ENCODE assay signal across 17 mouse cellular contexts in the genomic region with DNA sequence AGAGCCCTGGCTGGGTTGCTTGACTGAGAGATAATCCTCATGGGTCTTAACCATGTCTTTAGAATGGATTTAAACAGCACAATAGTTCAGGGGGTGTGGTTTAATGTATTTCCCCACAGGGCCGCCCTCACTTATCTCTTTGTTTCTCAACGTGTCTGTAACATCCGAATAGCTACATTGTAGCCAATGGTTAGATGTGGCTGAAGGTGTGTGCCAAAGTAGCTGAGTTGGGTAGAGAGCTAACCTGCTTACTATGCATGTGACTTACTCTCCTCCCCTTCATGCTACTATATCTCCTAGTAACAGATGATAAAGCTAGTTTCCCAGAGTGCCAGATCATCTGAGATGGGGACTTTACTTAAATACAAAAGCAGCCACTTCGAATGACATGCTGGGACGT.
DNase-seq lines count a peak whose midpoint lies in the region; ATAC-seq and TF ChIP-seq lines count a peak whose summit lies in the region.
"Had no signal": no experiment of that assay in that cellular context is flagged by ENCODE, and none has a peak within 500 bp of the region (broad histone marks: within the 10 kb centered on the region; RNA-seq: fewer than 3 reads in every experiment).

No protein-coding gene starts in this region.

- ATAC-seq in midbrain, embryonic 13.5 days: no peak
- peak; percentile 56 for ATAC-seq in intestine, postnatal 0 days
- no peak for ATAC-seq in forebrain, embryonic 14.5 days

- no peak overlapping the region for H3K4me3 ChIP-seq in midbrain, embryonic 13.5 days (replicated peaks)
- H3K4me3 ChIP-seq in midbrain, embryonic 10.5 days: no peak overlapping the region
- H3K4me3 ChIP-seq in intestine, postnatal 0 days (ENCODE audit: low read depth, low read length): no peak overlapping the region
- no peak overlapping the region for H3K4me3 ChIP-seq in forebrain, embryonic 14.5 days (ENCODE audit: low read depth, low read length)
- no peak overlapping the region for H3K4me3 ChIP-seq in lung, adult 2 months (replicated peaks; ENCODE audit: extremely low read depth, low read depth, low read length)
- H3K4me3 ChIP-seq: embryonic facial prominence, embryonic 10.5 days; forebrain, embryonic 13.5 days; gastrocnemius, adult 2 months; heart, embryonic 13.5 days had no signal

- no peak for DNase-seq in midbrain, embryonic 10.5 days (ENCODE audit: low spot score)
- DNase-seq in testis, postnatal 14 days (ENCODE audit: low spot score): peak; percentile 21
- no peak for DNase-seq in testis, postnatal 10 days (ENCODE audit: low spot score)
- DNase-seq in forebrain, embryonic 14.5 days (ENCODE audit: low spot score): no peak
- no peak for DNase-seq in lung, adult 2 months
- DNase-seq: adrenal gland, adult 8-10 months; adrenal gland, postnatal 36 days; cerebellum, adult 2 months; cerebellum, postnatal 10 days; gastrocnemius, adult 2 months; gastrocnemius, postnatal 25 days; heart, postnatal 36 days had no signal

- 0 out of 2 replicates have a peak overlapping the region, but pooled peaks have one; percentile 0 for H3K4me2 ChIP-seq in midbrain, embryonic 13.5 days (replicated peaks)
- H3K4me2 ChIP-seq in intestine, postnatal 0 days (replicated peaks; ENCODE audit: low read depth): peak overlapping the region; percentile 35
- no peak overlapping the region for H3K4me2 ChIP-seq in forebrain, embryonic 14.5 days (ENCODE audit: low read length)
- H3K4me2 ChIP-seq: forebrain, embryonic 13.5 days; heart, embryonic 13.5 days had no signal

- no peaks in the 10 kb centered on the region for H3K9me3 ChIP-seq in midbrain, embryonic 13.5 days
- H3K9me3 ChIP-seq in midbrain, embryonic 10.5 days (replicated peaks): no peaks in the 10 kb centered on the region
- H3K9me3 ChIP-seq in intestine, postnatal 0 days (ENCODE audit: control insufficient read depth): no peaks in the 10 kb centered on the region
- H3K9me3 ChIP-seq in forebrain, embryonic 14.5 days (replicated peaks; ENCODE audit: control insufficient read depth, low read length): no peaks in the 10 kb centered on the region
- H3K9me3 ChIP-seq: embryonic facial prominence, embryonic 10.5 days; forebrain, embryonic 13.5 days; heart, embryonic 13.5 days had no signal

- H3K36me3 ChIP-seq in midbrain, embryonic 13.5 days: no peaks in the 10 kb centered on the region
- no peaks in the 10 kb centered on the region for H3K36me3 ChIP-seq in midbrain, embryonic 10.5 days
- H3K36me3 ChIP-seq in intestine, postnatal 0 days (ENCODE audit: control insufficient read depth, insufficient read depth): no peaks in the 10 kb centered on the region
- H3K36me3 ChIP-seq in forebrain, embryonic 14.5 days (ENCODE audit: control insufficient read depth, insufficient read depth, low read length): no peaks in the 10 kb centered on the region
- H3K36me3 ChIP-seq: embryonic facial prominence, embryonic 10.5 days; heart, embryonic 13.5 days had no signal

- TF ChIP-seq CTCF in intestine, postnatal 0 days (IDR thresholded peaks at IDR 0.05; ENCODE audit: low read depth): no peak
- TF ChIP-seq CTCF in lung, adult 2 months (IDR thresholded peaks at IDR 0.05; ENCODE audit: insufficient read depth, low read length): no peak

- 0 out of 2 replicates have a peak, but pooled peaks cover 12% of the 10 kb centered on the region for H3K27me3 ChIP-seq in midbrain, embryonic 13.5 days
- H3K27me3 ChIP-seq in midbrain, embryonic 10.5 days (ENCODE audit: low read depth, poor library complexity, severe bottlenecking): peaks cover 38% of the 10 kb centered on the region
- H3K27me3 ChIP-seq in intestine, postnatal 0 days (replicated peaks; ENCODE audit: control insufficient read depth, insufficient read depth, low read length): no peaks in the 10 kb centered on the region
- H3K27me3 ChIP-seq in forebrain, embryonic 14.5 days (replicated peaks; ENCODE audit: control insufficient read depth, insufficient read depth, low read length): no peaks in the 10 kb centered on the region
- H3K27me3 ChIP-seq: forebrain, embryonic 13.5 days had no signal

- no peak overlapping the region for H3K27ac ChIP-seq in midbrain, embryonic 13.5 days
- H3K27ac ChIP-seq in midbrain, embryonic 10.5 days (replicated peaks): no peak overlapping the region
- no peak overlapping the region for H3K27ac ChIP-seq in intestine, postnatal 0 days (ENCODE audit: low read depth, low read length)
- no peak overlapping the region for H3K27ac ChIP-seq in forebrain, embryonic 14.5 days (ENCODE audit: low read depth, low read length)
- H3K27ac ChIP-seq: embryonic facial prominence, embryonic 10.5 days; forebrain, embryonic 13.5 days; gastrocnemius, adult 2 months; heart, embryonic 13.5 days had no signal

- peaks cover 21% of the 10 kb centered on the region for H3K4me1 ChIP-seq in midbrain, embryonic 13.5 days (replicated peaks)
- H3K4me1 ChIP-seq in midbrain, embryonic 10.5 days: peaks cover 17% of the 10 kb centered on the region
- 0 out of 2 replicates have a peak, but pooled peaks cover 7% of the 10 kb centered on the region for H3K4me1 ChIP-seq in intestine, postnatal 0 days (replicated peaks; ENCODE audit: control insufficient read depth, insufficient read depth, low read length)
- H3K4me1 ChIP-seq in forebrain, embryonic 14.5 days (ENCODE audit: control insufficient read depth, insufficient read depth, low read length): peaks cover 3% of the 10 kb centered on the region; the same call in 1 of the 2 replicates
- peaks cover 8% of the 10 kb centered on the region for H3K4me1 ChIP-seq in lung, adult 2 months (ENCODE audit: control insufficient read depth, insufficient read depth, low read length)

- no peak overlapping the region for H3K9ac ChIP-seq in midbrain, embryonic 13.5 days (replicated peaks)
- H3K9ac ChIP-seq in intestine, postnatal 0 days (ENCODE audit: low read depth, low read length): no peak overlapping the region
- no peak overlapping the region for H3K9ac ChIP-seq in forebrain, embryonic 14.5 days (ENCODE audit: low read length)
- H3K9ac ChIP-seq: forebrain, embryonic 13.5 days; heart, embryonic 13.5 days had no signal

- TF ChIP-seq POLR2A in lung, adult 2 months (IDR thresholded peaks at IDR 0.05; ENCODE audit: borderline replicate concordance, extremely low read depth, low read depth, low read length): no peak

- WGBS in midbrain, embryonic 13.5 days: 20% methylated on average over 5 of the region's 5 CpGs
- WGBS in midbrain, embryonic 10.5 days: 46% methylated on average over 5 of the region's 5 CpGs
- 42% methylated on average over 5 of the region's 5 CpGs for WGBS in intestine, postnatal 0 days
- WGBS in forebrain, embryonic 14.5 days: 40% methylated on average over 5 of the region's 5 CpGs
- WGBS in lung, adult 2 months: 59% methylated on average over 5 of the region's 5 CpGs
